Mouse (Mus musculus): Measurements from ENCODE around the gene Sall2.
"Not testable (repeated sequence)": the region's sequence is repeated elsewhere in the genome, so short reads cannot be mapped to it uniquely, and the experiment has no call there.

Gene Sall2

GRCm38 (mm10) chr14:52303517-52303916 is 25.0 kb downstream of the Sall2 start:
- DNase-seq (ENCODE audit: low spot score in 2 of 2): not testable (repeated sequence)

GRCm38 (mm10) chr14:52295558-52296264 is 32.9 kb downstream of the Sall2 start:
- no peak for DNase-seq (ENCODE audit: low spot score in 2 of 2)

- no peak for DNase-seq (ENCODE audit: low spot score in 2 of 2)
These were observed 44.4 kb downstream of the Sall2 start for GRCm38 (mm10) chr14:52284191-52284590.

- no peak for DNase-seq (ENCODE audit: low spot score in 2 of 2)
These were observed 44.9 kb downstream of the Sall2 start for GRCm38 (mm10) chr14:52283629-52284028.

GRCm38 (mm10) chr14:52279747-52280120 is 48.8 kb downstream of the Sall2 start:
- DNase-seq (ENCODE audit: low spot score in 2 of 2): no peak

GRCm38 (mm10) chr14:52278932-52279746 is 49.4 kb downstream of the Sall2 start, which contains the start of the genes Tox4 and Rab2b:
Gene Tox4, plus strand, starts transcription at chr14:52279146.
Gene Rab2b, minus strand, starts transcription at chr14:52279545.
- peak; percentile 97 to 99 for DNase-seq (ENCODE audit: low spot score in 2 of 2)

GRCm38 (mm10) chr14:52277210-52277609 is 51.4 kb downstream of the Sall2 start:
- no peak for DNase-seq (ENCODE audit: low spot score in 2 of 2)

GRCm38 (mm10) chr14:52272781-52273180 is 55.8 kb downstream of the Sall2 start:
- no peak for DNase-seq (ENCODE audit: low spot score in 2 of 2)
